Mouse (Mus musculus): ENCODE data around the gene Mmrn2. TPM values are rescaled to one million over a fixed set of nuclear protein-coding genes. Genes with fewer than 3 reads are reported as not detected.

Mmrn2 gene
- total RNA-seq, 2 experiments from 2014 or later: not detected

GRCm38 (mm10) chr14:34449807-34450206, 74.5 kb downstream of the Mmrn2 start:
- no peak for ATAC-seq (replicated peaks; ENCODE audit: low FRiP score, low TSS enrichment, poor library complexity, severe bottlenecking)

GRCm38 (mm10) chr14:34450451-34450850, 75.2 kb downstream of the Mmrn2 start:
- no peak for ATAC-seq (replicated peaks; ENCODE audit: low FRiP score, low TSS enrichment, poor library complexity, severe bottlenecking)

GRCm38 (mm10) chr14:34451872-34452271, 76.6 kb downstream of the Mmrn2 start:
- no peak for ATAC-seq (replicated peaks; ENCODE audit: low FRiP score, low TSS enrichment, poor library complexity, severe bottlenecking)

- no peak for ATAC-seq (replicated peaks; ENCODE audit: low FRiP score, low TSS enrichment, poor library complexity, severe bottlenecking)
Observed at GRCm38 (mm10) chr14:34453648-34454047, 78.4 kb downstream of the Mmrn2 start.

Other genes starting within 250 kb of the Mmrn2 start
- not detected in 2 replicates for gene Npy4r, start 223.0 kb upstream of the Mmrn2 start, total RNA-seq (2014; fragmentation: Nextera tagmentation)
- gene Npy4r, start 223.0 kb upstream of the Mmrn2 start, total RNA-seq (2017): not detected in 2 replicates
- not detected in 2 replicates for gene Gprin2, start 173.8 kb upstream of the Mmrn2 start, total RNA-seq (2014; fragmentation: Nextera tagmentation)
- not detected in 2 replicates for gene Gprin2, start 173.8 kb upstream of the Mmrn2 start, total RNA-seq (2017)
- not detected in 2 replicates for gene Syt15, start 155.9 kb upstream of the Mmrn2 start, total RNA-seq (2014; fragmentation: Nextera tagmentation)
- not detected in 2 replicates for gene Syt15, start 155.9 kb upstream of the Mmrn2 start, total RNA-seq (2017)
- 8.0 and 9.1 TPM in 2 replicates for gene Shld2, start 65.0 kb upstream of the Mmrn2 start, total RNA-seq (2014; fragmentation: Nextera tagmentation)
- gene Shld2, start 65.0 kb upstream of the Mmrn2 start, total RNA-seq (2017): 17.1 and 18.0 TPM in 2 replicates
- 38.5 and 40.5 TPM in 2 replicates for gene Glud1, start 64.7 kb upstream of the Mmrn2 start, total RNA-seq (2014; fragmentation: Nextera tagmentation)
- gene Glud1, start 64.7 kb upstream of the Mmrn2 start, total RNA-seq (2017): 34.3 and 37.8 TPM in 2 replicates
- gene Fam25c, start 20.0 kb upstream of the Mmrn2 start, total RNA-seq (2014; fragmentation: Nextera tagmentation): not detected in 2 replicates
- not detected in 2 replicates for gene Fam25c, start 20.0 kb upstream of the Mmrn2 start, total RNA-seq (2017)
- not detected in 2 replicates for gene Sncg, start 676 bp upstream of the Mmrn2 start, total RNA-seq (2014; fragmentation: Nextera tagmentation)
- gene Sncg, start 676 bp upstream of the Mmrn2 start, total RNA-seq (2017): not detected in 2 replicates
- 0.49 TPM in 1 of 2 replicates, not detected in the other for gene Bmpr1a, start 127.9 kb downstream of the Mmrn2 start, total RNA-seq (2014; fragmentation: Nextera tagmentation)
- not detected in 2 replicates for gene Bmpr1a, start 127.9 kb downstream of the Mmrn2 start, total RNA-seq (2017)
- gene 9230112D13Rik, start 147.3 kb downstream of the Mmrn2 start, total RNA-seq (2014; fragmentation: Nextera tagmentation): not detected in 2 replicates
- gene 9230112D13Rik, start 147.3 kb downstream of the Mmrn2 start, total RNA-seq (2017): not detected in 2 replicates
- not detected in 2 replicates for gene Ldb3, start 213.2 kb downstream of the Mmrn2 start, total RNA-seq (2014; fragmentation: Nextera tagmentation)
- not detected in 2 replicates for gene Ldb3, start 213.2 kb downstream of the Mmrn2 start, total RNA-seq (2017)
- not detected in 2 replicates for gene Opn4, start 224.7 kb downstream of the Mmrn2 start, total RNA-seq (2014; fragmentation: Nextera tagmentation)
- gene Opn4, start 224.7 kb downstream of the Mmrn2 start, total RNA-seq (2017): not detected in 2 replicates

Data from megakaryocyte-erythroid progenitor cell, adult 5-6 weeks (primary cell).